In the genomic region with DNA sequence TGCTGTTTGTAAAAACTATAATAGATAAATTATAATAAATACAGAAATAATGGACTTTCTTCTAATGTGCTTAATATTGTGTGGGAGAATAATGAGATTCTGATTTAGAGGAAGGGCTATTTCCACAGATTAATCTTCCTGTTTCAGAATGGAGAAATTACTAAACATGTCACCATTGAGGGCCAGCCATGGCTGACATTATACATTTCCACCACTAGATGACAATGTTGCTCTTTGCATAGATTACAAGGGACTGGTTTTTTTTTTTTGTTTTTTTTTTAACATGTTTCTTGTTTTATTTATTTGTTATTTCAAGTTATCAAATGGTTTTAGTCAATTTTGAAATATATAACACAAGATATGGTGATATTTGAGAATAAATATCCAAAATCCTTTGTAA, we compare ENCODE assay signal across 11 mouse cellular contexts.
DNase-seq lines count a peak whose midpoint lies in the region; ATAC-seq and TF ChIP-seq lines count a peak whose summit lies in the region.
"Had no signal": no experiment of that assay in that cellular context is flagged by ENCODE, and none has a peak within 500 bp of the region (broad histone marks: within the 10 kb centered on the region; RNA-seq: fewer than 3 reads in every experiment).

No protein-coding gene starts in this region.

- H3K27me3 ChIP-seq in CH12.LX (replicated peaks), result no peaks in the 10 kb centered on the region
- H3K27me3 ChIP-seq in forebrain, embryonic 14.5 days (replicated peaks; ENCODE audit: control insufficient read depth, insufficient read depth, low read length), result no peaks in the 10 kb centered on the region
- H3K27me3 ChIP-seq: hindbrain, embryonic 15.5 days; limb, embryonic 15.5 days had no signal

- peak; percentile 64 for TF ChIP-seq RAD21 in CH12.LX (IDR thresholded peaks at IDR 0.05; ENCODE audit: low read depth, low read length)

- in situ Hi-C loops in CH12.LX (cut with MboI; ENCODE audit: low pct_ligation_motif_present, low pct_unique_long_range_greater_than_20kb, low sequenced_read_pairs), result no loop called here

- dilution Hi-C loops in CH12.LX (cut with MboI; ENCODE audit: extremely low pct_ligation_motif_present, extremely low pct_unique_long_range_greater_than_20kb, low sequenced_read_pairs), result no loop called here

- H3K36me3 ChIP-seq in CH12.LX (replicated peaks in 1 of 2; ENCODE audit: control insufficient read depth in 1 of 2, insufficient read depth in 1 of 2, low read length in 1 of 2), result no peaks in the 10 kb centered on the region
- H3K36me3 ChIP-seq in forebrain, embryonic 14.5 days (ENCODE audit: control insufficient read depth, insufficient read depth, low read length), result no peaks in the 10 kb centered on the region
- H3K36me3 ChIP-seq: hindbrain, embryonic 15.5 days; limb, embryonic 15.5 days had no signal

- DNase-seq in layer of hippocampus, adult 11-12 months (ENCODE audit: low spot score), result peak; percentile 9
- no peak for DNase-seq in layer of hippocampus, adult 8-10 months (ENCODE audit: low spot score in 2 of 2)
- peak; percentile 79 for DNase-seq in 416B (ENCODE audit: low read depth)
- DNase-seq in CH12.LX (ENCODE audit: extremely low read depth), result peak; percentile 0
- DNase-seq in forebrain, embryonic 14.5 days (ENCODE audit: low spot score), result peak; percentile 64
- DNase-seq in right cerebral cortex, postnatal 4 days, result no peak
- no peak for DNase-seq in urinary bladder, postnatal 14 days (ENCODE audit: low spot score)
- DNase-seq: thymus, postnatal 36 days had no signal

- H3K27ac ChIP-seq in CH12.LX (ENCODE audit: insufficient read depth, low read depth), result no peak overlapping the region
- H3K27ac ChIP-seq in forebrain, embryonic 14.5 days (ENCODE audit: low read depth, low read length), result no peak overlapping the region
- H3K27ac ChIP-seq: hindbrain, embryonic 15.5 days; limb, embryonic 15.5 days had no signal

- no peaks in the 10 kb centered on the region for H3K79me2 ChIP-seq in CH12.LX (replicated peaks; ENCODE audit: control insufficient read depth, extremely low read depth, insufficient read depth, poor library complexity, severe bottlenecking)

- ATAC-seq in forebrain, embryonic 14.5 days, result 0 out of 2 replicates have a peak, but pooled peaks have one; percentile 42
- ATAC-seq in inflammation-experienced regulatory T-cells, adult 6 months, result no peak

- TF ChIP-seq EP300 in CH12.LX (IDR thresholded peaks at IDR 0.05; ENCODE audit: low read length), result no peak

- peaks cover 16% of the 10 kb centered on the region for H3K9me3 ChIP-seq in CH12.LX (replicated peaks; ENCODE audit: low read length)
- no peaks in the 10 kb centered on the region for H3K9me3 ChIP-seq in forebrain, embryonic 14.5 days (replicated peaks; ENCODE audit: control insufficient read depth, low read length)
- H3K9me3 ChIP-seq: hindbrain, embryonic 15.5 days; limb, embryonic 15.5 days had no signal

- peak in 1 of 2 experiments; percentile 50; a peak in 3 of 4 replicates for TF ChIP-seq CTCF in CH12.LX (conservative IDR thresholded peaks at IDR 0.05 in 1 of 2, IDR thresholded peaks at IDR 0.05 in 1 of 2; ENCODE audit: low read depth in 2 of 2, low read length in 2 of 2)

- no peaks in the 10 kb centered on the region for H3K4me1 ChIP-seq in CH12.LX (ENCODE audit: control insufficient read depth in 1 of 2, insufficient read depth in 2 of 2)
- H3K4me1 ChIP-seq in forebrain, embryonic 14.5 days (ENCODE audit: control insufficient read depth, insufficient read depth, low read length), result no peaks in the 10 kb centered on the region
- H3K4me1 ChIP-seq: hindbrain, embryonic 15.5 days; limb, embryonic 15.5 days had no signal

- no peak overlapping the region for H3K9ac ChIP-seq in CH12.LX (ENCODE audit: insufficient read depth, low read depth)
- H3K9ac ChIP-seq in forebrain, embryonic 14.5 days (ENCODE audit: low read length), result no peak overlapping the region
- H3K9ac ChIP-seq: hindbrain, embryonic 15.5 days; limb, embryonic 15.5 days had no signal

- H3K4me3 ChIP-seq in CH12.LX (replicated peaks in 1 of 3; ENCODE audit: low read depth in 2 of 3, low read length in 2 of 3, poor library complexity in 1 of 3), result no peak overlapping the region
- no peak overlapping the region for H3K4me3 ChIP-seq in forebrain, embryonic 14.5 days (ENCODE audit: low read depth, low read length)
- H3K4me3 ChIP-seq: hindbrain, embryonic 15.5 days; limb, embryonic 15.5 days had no signal

- H3K4me2 ChIP-seq in CH12.LX (ENCODE audit: insufficient read depth, low read depth, poor library complexity, severe bottlenecking), result no peak overlapping the region
- no peak overlapping the region for H3K4me2 ChIP-seq in forebrain, embryonic 14.5 days (ENCODE audit: low read length)
- H3K4me2 ChIP-seq: hindbrain, embryonic 15.5 days; limb, embryonic 15.5 days had no signal

- TF ChIP-seq POLR2A in CH12.LX (IDR thresholded peaks at IDR 0.05; ENCODE audit: low read depth, low read length), result no peak

TF ChIP-seq in CH12.LX, 34 proteins besides CTCF, POLR2A, EP300 and RAD21:
- TF ChIP-seq SMC3 (IDR thresholded peaks at IDR 0.05; ENCODE audit: low read depth, low read length), result peak; percentile 13; the same call in 1 of the 2 replicates
- TF ChIP-seq ELF1 (IDR thresholded peaks at IDR 0.05; ENCODE audit: low read depth, low read length), result no peak
- TF ChIP-seq ZNF384 (IDR thresholded peaks at IDR 0.05; ENCODE audit: low read depth, low read length), result peak; percentile 85

Comparison
In these comparisons a context has a peak if more than half of its experiments do, and no peak if none do; other contexts are left out.
1. DNase-seq: peak in layer of hippocampus, adult 11-12 months (single experiment), 416B (single experiment), CH12.LX (single experiment) and forebrain, embryonic 14.5 days (single experiment); none in layer of hippocampus, adult 8-10 months (0 of 2), right cerebral cortex, postnatal 4 days (single experiment) and urinary bladder, postnatal 14 days (single experiment).